Mouse (Mus musculus) myocyte (in vitro differentiated cells): ENCODE measurements around the gene Zfp653.

Experiments
- CEBPB ChIP-seq: IDR thresholded peaks from 2 replicates; pipeline ENCODE4 v1.6.1; 2011; ENCODE audit warnings: mild to moderate bottlenecking, moderate library complexity; ENCODE audit not compliant: poor library complexity, insufficient read depth, severe bottlenecking
- E2F4 ChIP-seq: IDR thresholded peaks from one replicate; pipeline ENCODE4 v1.6.1; 2011; ENCODE audit warnings: mild to moderate bottlenecking, control low read depth, moderate library complexity; ENCODE audit not compliant: insufficient read depth
- MAX ChIP-seq: IDR thresholded peaks from one replicate; pipeline ENCODE4 v1.6.1; 2011; ENCODE audit warnings: low read depth, mild to moderate bottlenecking, control low read depth
- MYOG ChIP-seq, 3 experiments: IDR thresholded peaks; one replicate each; pipeline ENCODE4 v1.6.1; 2011; ENCODE audit warnings: control low read depth in 2 of 3, low read depth in 2 of 3, mild to moderate bottlenecking in 2 of 3; ENCODE audit not compliant: insufficient read length in 2 of 3, control insufficient read depth in 1 of 3, insufficient read depth in 1 of 3
- POLR2A ChIP-seq: IDR thresholded peaks from one replicate; pipeline ENCODE4 v1.6.1; 2011; ENCODE audit warnings: low read depth, mild to moderate bottlenecking, control low read depth, moderate library complexity; ENCODE audit not compliant: insufficient read length
- POLR2AphosphoS2 ChIP-seq: IDR thresholded peaks from one replicate; pipeline ENCODE4 v1.6.1; 2011; ENCODE audit warnings: low read depth, control low read depth; ENCODE audit not compliant: insufficient read length
- REST ChIP-seq: IDR thresholded peaks from one replicate; pipeline ENCODE4 v1.6.1; 2011; ENCODE audit warnings: mild to moderate bottlenecking, control low read depth, moderate library complexity; ENCODE audit not compliant: insufficient read depth, insufficient read length
- TCF12 ChIP-seq: IDR thresholded peaks from one replicate; pipeline ENCODE4 v1.6.1; 2011; ENCODE audit warnings: mild to moderate bottlenecking, control low read depth; ENCODE audit not compliant: poor library complexity, insufficient read depth, severe bottlenecking
- USF1 ChIP-seq: IDR thresholded peaks from one replicate; pipeline ENCODE4 v1.6.1; 2011; ENCODE audit warnings: low read depth, mild to moderate bottlenecking, control low read depth, moderate library complexity

DNA sequence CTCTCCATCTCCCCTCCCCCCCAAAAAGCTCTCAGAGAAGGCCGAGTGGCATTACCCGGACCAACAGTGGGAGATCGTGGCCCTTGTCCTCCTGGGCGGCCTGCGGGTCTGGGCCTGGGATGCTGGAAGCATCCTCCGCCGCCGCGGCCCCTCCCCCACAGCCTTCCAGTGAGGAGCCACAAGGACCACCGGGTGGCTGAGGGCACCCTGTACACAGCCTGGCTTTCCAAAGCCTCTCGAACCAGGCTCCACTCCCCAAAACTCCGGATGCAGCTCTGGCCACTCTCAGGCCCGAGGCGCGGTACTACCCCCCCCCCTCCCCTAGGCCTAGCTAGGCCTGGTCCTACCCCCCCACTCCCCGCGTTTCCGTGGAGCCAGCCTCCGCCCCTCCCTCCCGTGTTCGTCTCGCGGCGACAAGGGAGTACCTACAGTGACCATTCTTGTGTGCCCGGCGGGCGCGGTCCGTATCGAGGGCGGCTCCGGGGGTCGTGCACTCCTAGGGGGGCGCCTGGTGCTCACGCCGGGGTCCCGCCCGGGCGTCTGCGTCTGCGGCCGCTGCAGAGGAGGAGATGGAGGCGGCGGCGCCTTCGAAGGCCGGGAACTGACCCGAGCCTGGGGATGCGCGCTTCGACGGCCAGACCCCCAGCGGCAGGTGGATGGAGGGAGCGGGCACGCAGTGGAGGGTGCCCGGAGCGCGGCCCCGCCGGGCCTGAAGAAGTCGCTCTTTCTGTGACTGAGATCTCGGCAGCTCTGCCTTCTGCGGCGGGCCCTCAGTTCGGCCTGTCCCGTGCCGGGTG lies 19.8 kb downstream of the Zfp653 start:
- no peak for TF ChIP-seq POLR2A
- TF ChIP-seq USF1 = no peak
- TF ChIP-seq POLR2AphosphoS2 = no peak
- no peak for TF ChIP-seq MAX
- TF ChIP-seq CEBPB = no peak
- no peak for TF ChIP-seq E2F4
- TF ChIP-seq TCF12 = no peak
- no peak for TF ChIP-seq REST
- TF ChIP-seq MYOG (IDR thresholded peaks at IDR 0.05; ENCODE audit: control insufficient read depth in 1 of 3, insufficient read depth in 1 of 3, insufficient read length in 2 of 3, low read depth in 2 of 3) = no peak
